Mouse (Mus musculus) brain, embryonic 18.5 days (tissue): ENCODE measurements around the gene A830005F24Rik.
"Not testable (repeated sequence)": the region's sequence is repeated elsewhere in the genome, so short reads cannot be mapped to it uniquely, and the experiment has no call there.

ENCODE experiments used
- DNase-seq: peaks from one replicate; pipeline ENCODE4 v3.0.0-alpha.2; 2012; ENCODE audit warnings: low read depth, low spot score

A830005F24Rik gene

GRCm38 (mm10) chr13:48513003-48513929 is at the start of gene A830005F24Rik, which contains the start of gene Zfp169:
A830005F24Rik (plus strand) TSS chr13:48513570.
Zfp169 (minus strand) TSS chr13:48513451.
- peak; percentile 77 for DNase-seq

GRCm38 (mm10) chr13:48464170-48464569 is 49.2 kb upstream of the A830005F24Rik start:
- peak; percentile 78 for DNase-seq

DNA sequence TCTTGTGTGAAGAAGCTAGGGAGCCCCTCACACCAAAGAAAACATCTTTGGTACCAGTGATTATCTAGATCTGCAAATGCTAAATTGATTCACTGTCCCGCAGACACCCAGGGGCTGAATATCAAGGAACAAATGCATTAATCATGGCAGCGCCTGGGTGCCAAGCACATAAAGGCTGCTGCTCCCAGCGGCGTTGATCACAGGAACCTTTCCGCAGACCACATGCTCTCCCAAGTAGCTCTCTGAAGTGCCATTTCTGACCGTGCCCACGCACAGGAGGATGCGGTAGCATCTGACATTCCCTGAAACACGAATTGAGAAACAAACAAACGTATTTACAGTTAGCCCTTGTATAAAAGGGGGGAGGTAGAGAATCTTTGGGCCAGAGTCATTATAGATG is 47.2 kb upstream of the A830005F24Rik start:
- DNase-seq: no peak

GRCm38 (mm10) chr13:48468656-48469180 is 44.7 kb upstream of the A830005F24Rik start:
- DNase-seq: no peak

GRCm38 (mm10) chr13:48483606-48484005 is 29.8 kb upstream of the A830005F24Rik start:
- DNase-seq: no peak

GRCm38 (mm10) chr13:48490396-48491182 is 22.8 kb upstream of the A830005F24Rik start:
- no peak for DNase-seq

DNA sequence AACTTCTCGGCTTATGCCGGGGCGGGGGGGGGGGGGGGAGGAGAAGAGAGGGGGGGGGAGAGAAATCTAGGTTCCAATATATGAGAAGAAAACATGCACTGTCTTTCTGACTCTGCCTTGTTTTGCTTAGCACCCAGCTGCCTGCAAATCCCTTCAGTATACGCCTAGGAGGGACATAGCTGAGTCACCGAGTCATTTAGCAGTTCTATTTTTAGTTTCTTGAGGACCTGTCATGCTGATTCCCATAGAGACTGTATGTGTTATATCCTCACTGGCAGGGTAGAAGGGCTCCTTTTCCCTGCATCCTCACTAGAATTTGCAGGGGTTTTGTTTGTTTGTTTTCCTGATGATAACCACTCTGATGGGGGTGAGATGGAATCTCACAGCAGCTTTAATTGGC is 20.2 kb upstream of the A830005F24Rik start:
- DNase-seq: no peak

- peak; percentile 55 for DNase-seq
Measured at GRCm38 (mm10) chr13:48497693-48498221, 15.6 kb upstream of the A830005F24Rik start.

DNA sequence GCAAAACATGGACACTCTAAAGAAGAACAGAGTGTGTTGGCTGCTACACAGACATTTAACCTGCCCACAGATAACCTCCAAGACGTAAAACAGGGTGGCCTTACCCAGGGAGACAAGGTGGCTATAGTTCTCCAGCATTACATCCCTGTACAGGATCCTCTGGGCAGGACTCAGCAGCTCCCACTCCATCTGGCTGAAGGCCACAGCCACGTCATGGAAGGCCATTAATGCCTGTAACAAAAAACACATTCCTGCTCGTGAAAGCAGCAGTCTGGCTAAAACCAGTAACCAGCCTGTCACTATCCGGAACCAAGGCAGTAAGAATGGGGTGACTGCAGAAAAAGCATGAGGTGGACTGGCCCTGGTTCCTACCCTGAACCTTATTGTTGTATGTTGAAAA is 14.7 kb upstream of the A830005F24Rik start:
- DNase-seq: no peak

DNA sequence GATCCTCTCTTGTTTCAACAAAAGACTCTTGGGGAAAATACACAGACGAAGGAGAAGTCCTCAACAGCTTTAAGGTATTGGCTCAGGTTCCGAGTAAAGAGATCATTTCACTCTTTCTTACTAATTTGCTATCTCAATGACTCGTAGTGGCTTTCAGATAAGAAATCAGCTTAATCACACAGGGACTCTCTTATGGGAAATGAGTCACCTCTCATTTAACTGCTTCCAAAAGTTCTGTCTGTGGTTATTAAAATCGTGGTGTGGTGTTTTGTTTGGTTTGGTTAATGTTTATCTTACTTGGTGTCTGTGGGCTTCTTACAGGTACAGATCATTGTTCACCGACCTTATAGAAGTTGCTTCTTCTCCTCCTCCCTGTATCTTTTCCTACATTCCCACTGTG is 10.9 kb upstream of the A830005F24Rik start:
- no peak for DNase-seq

DNA sequence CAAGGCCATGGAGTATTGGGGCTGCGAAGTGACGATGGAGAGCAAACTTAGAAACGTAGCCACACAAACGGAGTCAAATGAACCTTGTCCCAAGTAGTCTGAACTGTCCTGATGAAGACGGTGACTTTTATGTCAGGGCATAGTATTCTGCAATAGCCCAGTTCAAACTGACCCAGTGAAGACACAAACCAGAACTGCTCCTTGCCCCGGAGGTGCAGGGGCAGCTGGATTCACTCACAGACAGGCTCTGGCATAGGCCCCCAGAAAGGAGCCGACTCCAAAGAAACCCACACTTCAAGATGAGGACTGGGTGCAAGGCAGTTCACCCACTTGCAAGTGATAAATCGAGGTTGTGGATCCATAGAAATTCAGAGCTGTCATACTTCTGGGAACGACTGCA is 4.7 kb upstream of the A830005F24Rik start:
- no peak for DNase-seq

DNA sequence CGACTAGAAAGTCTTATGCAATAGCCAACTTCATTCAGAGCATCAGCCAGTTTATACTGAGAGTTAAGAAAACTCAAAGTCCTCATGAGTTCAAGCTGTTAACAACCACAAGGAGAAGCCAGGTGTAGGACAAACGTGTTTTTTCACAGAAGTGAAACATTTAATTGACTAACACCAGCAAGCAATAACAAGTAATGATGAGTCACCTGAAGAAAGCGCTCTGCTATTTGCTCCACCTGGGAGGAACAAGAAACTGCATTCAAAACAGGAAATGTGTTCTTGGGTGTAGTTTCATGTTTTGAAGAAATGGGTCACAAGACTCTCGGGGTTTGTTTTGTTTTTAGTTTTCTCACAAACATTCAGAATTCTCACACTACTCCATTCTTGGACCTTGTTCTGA is 2.5 kb downstream of the A830005F24Rik start:
- DNase-seq: no peak

DNA sequence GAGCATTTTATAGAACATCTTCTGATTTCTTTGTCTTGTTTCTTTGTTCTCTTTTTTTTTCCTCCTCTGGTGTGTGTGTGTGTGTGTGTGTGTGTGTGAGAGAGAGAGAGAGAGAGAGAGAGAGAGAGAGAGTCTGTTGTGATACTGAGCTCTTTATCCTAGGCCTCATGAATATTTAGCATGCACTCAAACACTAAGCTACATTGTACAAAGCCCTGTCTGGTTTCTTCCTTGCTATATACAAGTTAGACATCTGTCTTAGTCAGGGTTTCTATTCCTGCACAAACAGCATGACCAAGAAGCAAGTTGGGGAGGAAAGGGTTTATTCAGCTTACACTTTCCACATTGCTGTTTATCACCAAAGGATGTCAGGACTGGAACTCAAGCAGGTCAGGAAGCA is 5.8 kb downstream of the A830005F24Rik start:
- DNase-seq: not testable (repeated sequence)

DNA sequence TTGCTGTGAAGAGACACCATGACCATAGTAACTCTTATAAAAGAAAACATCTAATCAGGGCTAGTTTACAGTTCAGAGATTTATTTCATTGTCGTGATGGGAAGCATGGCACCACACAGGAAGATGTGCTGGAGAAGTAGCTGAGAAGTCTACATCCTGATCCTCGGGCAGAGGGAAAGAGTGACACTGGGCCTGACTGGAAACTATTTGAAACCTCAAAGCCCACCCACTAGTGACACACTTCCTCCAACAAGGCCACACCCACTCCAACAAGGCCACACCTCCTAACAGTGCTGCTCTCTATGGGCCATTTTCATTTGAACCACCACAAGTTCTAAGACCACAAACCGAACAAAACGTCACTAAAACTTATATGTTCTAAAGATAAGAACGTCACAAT is 12.4 kb downstream of the A830005F24Rik start:
- no peak for DNase-seq

DNA sequence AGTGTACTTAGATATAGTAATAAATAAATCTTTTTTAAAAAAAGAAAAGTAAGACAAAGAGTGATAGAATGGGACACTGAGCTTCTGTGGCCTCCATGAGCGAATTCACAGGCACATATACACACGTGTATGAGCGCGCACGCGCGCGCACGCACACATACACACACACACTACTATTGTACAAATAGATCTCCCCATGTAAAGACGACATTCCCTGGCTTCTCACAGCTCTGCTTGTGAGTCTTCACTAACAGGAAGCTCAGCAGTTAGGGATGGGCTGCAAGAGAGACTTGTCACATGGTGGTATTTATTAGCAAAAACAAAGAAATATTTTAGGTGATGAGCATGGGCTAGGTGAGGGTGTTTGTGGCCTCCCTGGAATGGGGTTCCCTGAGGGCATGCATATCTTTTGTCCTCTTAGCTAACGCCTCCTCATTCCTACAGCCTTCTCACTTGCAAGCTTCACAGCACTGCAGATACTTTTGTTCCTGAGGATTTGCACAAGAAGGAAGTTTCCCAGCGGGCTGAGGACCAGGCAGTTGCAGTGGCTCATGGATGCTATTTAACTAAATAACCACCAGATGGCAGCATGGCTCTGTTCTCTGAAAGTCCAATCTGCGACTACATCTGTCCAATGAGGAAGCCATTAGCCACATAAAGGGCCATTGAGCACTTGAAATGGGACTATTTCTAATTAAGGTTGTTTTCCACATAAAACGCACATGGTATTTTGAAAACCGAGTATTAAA is 14.9 kb downstream of the A830005F24Rik start:
- peak; percentile 67 for DNase-seq

GRCm38 (mm10) chr13:48529028-48529427 is 15.7 kb downstream of the A830005F24Rik start:
- no peak for DNase-seq

GRCm38 (mm10) chr13:48530685-48531084 is 17.3 kb downstream of the A830005F24Rik start:
- DNase-seq: no peak

- DNase-seq: no peak
Measured at GRCm38 (mm10) chr13:48531448-48531847, 18.1 kb downstream of the A830005F24Rik start.

GRCm38 (mm10) chr13:48533441-48533840 is 20.1 kb downstream of the A830005F24Rik start:
- no peak for DNase-seq

DNA sequence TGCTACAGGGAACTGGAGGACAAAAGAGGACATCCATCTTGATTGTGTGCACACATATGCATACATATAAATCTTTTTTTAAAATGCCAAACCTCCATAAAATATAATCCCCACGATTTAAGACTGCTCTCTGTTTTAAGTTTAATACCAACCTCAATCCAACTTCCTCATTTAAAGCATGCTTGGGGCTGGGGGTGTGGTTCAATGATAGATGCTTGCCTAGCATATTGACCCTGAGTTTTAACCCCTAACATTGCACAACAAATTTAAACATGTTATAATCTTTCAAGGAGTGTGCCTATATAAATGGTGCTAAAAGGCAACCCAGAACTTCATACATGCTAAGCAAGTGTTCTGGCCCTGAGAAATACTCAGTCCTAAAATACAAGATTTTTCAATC is 27.1 kb downstream of the A830005F24Rik start:
- DNase-seq: no peak

- no peak for DNase-seq
Measured at GRCm38 (mm10) chr13:48544391-48544790, 31.0 kb downstream of the A830005F24Rik start.
